Mouse (Mus musculus): Measurements from ENCODE around the gene 1110017D15Rik. TPM values are rescaled to one million over a fixed set of nuclear protein-coding genes. Genes with fewer than 3 reads are reported as not detected.

The 1110017D15Rik gene
- polyA plus RNA-seq, 1 experiment, result not detected

DNA sequence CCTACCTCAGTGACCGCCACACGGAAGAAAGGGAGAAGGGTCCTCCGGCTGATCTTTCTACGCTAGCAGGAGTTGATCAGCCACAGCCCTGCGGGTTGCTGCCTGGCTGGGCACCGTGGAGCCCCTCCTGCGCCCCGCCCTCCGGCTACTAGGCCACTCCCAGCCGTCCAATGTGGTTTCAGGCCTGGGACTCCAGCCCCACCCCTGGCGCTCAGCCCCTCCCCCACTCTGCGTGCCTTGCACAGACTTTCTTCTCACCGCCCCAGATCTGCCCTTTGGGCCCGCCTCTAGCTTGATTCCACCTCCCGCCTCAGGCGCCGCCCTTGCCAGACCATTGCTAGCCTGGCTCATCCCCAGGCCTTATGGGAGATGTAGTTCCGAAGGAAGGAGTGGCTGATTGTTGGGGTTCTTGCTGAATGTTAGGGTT lies 14.1 kb downstream of the 1110017D15Rik start, which contains the start of gene AI464131:
AI464131 (minus strand) TSS at position 91 of the 427 bp plus-strand sequence.
- no peak within 1 kb of the TSS for H3K27ac ChIP-seq (ENCODE audit: insufficient read depth, low read length)
- H3K4me3 ChIP-seq (ENCODE audit: insufficient read depth, low read length), result peak within 1 kb of the TSS; percentile 48
- H3K4me1 ChIP-seq (ENCODE audit: control insufficient read depth, insufficient read depth, low read length), result no peaks in the 10 kb centered on the region
- peak; percentile 68 for TF ChIP-seq POLR2A (IDR thresholded peaks at IDR 0.05; ENCODE audit: low read depth, low read length)
- no peak for TF ChIP-seq CTCF (IDR thresholded peaks at IDR 0.05; ENCODE audit: borderline replicate concordance, insufficient read depth, low read length)

DNA sequence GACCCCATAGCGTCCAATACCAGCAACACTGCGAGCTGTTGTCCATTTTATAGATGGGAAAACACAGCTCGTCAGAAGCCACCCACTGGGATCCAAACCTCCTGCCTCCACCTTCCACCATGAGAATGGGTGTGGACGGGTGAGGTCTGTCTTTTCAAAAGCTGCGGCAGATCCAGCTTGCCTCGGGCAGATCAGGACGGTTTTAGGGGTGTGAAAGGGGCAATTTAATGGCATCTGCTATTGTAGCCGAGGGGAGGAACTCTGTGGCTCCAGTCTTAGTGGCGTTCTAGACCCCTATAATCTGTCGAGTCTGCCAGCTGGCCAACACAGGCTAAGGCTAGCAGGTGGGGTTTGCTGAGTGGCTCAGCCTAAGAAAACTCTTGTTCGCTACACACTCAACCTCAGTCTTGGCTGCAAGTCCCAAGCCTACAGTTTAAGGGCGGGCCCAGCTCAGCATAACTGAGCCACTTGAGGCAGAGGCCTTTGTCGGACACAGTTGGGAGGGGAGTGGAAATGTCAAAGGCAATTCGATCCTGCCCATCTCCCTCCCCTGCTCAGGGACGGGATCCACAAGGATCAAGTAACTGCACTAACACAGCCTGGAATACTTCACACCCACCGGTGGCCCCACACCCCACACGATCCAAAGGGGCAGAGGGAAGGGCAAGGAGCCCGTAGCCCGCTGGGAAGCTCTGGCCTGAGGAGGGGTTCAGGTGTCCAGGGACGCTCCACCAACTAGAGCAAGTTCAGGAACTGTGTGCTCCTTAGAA lies 14.8 kb downstream of the 1110017D15Rik start:
- Histone ChIP-seq H3K4me1 (ENCODE audit: control insufficient read depth, insufficient read depth, low read length) (no peaks in the 10 kb centered on the region), H3K27ac (ENCODE audit: insufficient read depth, low read length) (no peak overlapping the region)
- no peak for TF ChIP-seq CTCF (IDR thresholded peaks at IDR 0.05; ENCODE audit: borderline replicate concordance, insufficient read depth, low read length)
- TF ChIP-seq POLR2A (IDR thresholded peaks at IDR 0.05; ENCODE audit: low read depth, low read length), result no peak

DNA sequence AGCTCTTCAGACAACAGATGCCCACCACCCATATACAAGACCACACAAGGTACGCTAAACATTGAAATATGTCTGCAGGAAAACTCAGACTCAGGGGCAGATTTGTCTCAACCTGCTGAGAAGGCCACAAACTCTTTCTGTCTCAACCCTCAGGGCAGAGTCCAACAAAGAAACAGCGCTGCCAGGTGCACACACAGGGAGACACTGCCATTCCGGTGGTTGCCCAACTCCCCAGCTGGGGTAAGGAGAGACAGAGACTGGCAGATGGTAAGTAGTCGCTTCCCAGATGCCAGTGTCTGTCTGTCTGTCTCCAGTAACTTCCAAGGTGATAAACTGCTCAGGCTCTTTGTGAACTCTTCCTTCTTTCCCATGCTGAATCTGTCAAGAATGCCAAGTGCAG lies 16.3 kb downstream of the 1110017D15Rik start:
- no peaks in the 10 kb centered on the region for H3K4me1 ChIP-seq (ENCODE audit: control insufficient read depth, insufficient read depth, low read length)
- H3K4me3 ChIP-seq (ENCODE audit: insufficient read depth, low read length), result no peak overlapping the region
- TF ChIP-seq CTCF (IDR thresholded peaks at IDR 0.05; ENCODE audit: borderline replicate concordance, insufficient read depth, low read length) (no peak), POLR2A (IDR thresholded peaks at IDR 0.05; ENCODE audit: low read depth, low read length) (no peak)
- no peak overlapping the region for H3K27ac ChIP-seq (ENCODE audit: insufficient read depth, low read length)

More for the DNA sequence above, 14.8 kb downstream of the 1110017D15Rik start:
- peak overlapping the region; percentile 48 for H3K4me3 ChIP-seq (ENCODE audit: insufficient read depth, low read length)

DNA sequence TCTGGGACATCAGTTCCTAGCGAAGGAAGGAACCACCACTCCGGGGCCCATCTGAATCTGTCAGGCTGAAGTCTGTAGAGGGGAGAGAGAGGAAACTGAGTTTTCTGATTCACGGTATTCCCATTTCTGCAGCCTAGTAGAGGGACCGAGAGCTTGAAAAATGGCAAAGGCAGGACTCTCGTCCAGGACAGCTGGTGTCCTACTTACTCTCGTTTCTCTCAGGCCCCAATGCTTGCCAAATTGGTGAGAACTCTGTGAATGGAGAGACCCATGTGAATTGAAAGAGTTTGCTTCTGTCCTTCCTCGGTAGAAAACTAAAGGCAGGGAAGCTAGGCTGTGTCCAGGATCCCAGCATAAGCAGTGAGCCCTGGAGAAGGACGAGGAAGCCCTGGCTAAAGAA lies 17.5 kb downstream of the 1110017D15Rik start:
- Histone ChIP-seq H3K4me3 (ENCODE audit: insufficient read depth, low read length) (no peak overlapping the region), H3K4me1 (ENCODE audit: control insufficient read depth, insufficient read depth, low read length) (no peaks in the 10 kb centered on the region), H3K27ac (ENCODE audit: insufficient read depth, low read length) (no peak overlapping the region)
- TF ChIP-seq CTCF (IDR thresholded peaks at IDR 0.05; ENCODE audit: borderline replicate concordance, insufficient read depth, low read length), result no peak
- no peak for TF ChIP-seq POLR2A (IDR thresholded peaks at IDR 0.05; ENCODE audit: low read depth, low read length)

DNA sequence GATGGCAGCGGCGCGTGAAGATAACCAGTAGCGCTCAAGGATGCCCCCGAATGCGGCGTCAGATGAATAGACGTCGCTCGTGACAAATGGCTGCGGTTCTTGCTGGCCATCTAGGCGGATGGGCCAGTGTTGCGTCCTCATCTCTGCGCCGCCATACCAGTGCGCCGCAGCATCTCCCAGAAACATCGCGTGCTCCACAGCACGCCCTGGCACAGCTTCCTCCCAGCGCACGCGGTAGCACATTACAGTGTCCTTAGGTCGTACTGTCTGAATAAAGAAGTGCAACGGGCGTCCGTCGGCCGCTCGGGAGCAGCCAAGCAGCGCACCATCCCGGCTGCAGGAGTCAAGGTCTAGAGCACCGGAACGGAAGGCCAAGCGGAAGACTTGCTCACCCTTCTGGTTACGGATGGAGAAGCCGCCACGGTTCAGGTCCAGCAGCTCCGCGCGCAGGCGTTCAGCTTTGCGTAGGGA lies 18.2 kb downstream of the 1110017D15Rik start:
- H3K27ac ChIP-seq (ENCODE audit: insufficient read depth, low read length), result no peak overlapping the region
- no peaks in the 10 kb centered on the region for H3K4me1 ChIP-seq (ENCODE audit: control insufficient read depth, insufficient read depth, low read length)
- no peak for TF ChIP-seq POLR2A (IDR thresholded peaks at IDR 0.05; ENCODE audit: low read depth, low read length)
- no peak for TF ChIP-seq CTCF (IDR thresholded peaks at IDR 0.05; ENCODE audit: borderline replicate concordance, insufficient read depth, low read length)
- H3K4me3 ChIP-seq (ENCODE audit: insufficient read depth, low read length), result no peak overlapping the region

DNA sequence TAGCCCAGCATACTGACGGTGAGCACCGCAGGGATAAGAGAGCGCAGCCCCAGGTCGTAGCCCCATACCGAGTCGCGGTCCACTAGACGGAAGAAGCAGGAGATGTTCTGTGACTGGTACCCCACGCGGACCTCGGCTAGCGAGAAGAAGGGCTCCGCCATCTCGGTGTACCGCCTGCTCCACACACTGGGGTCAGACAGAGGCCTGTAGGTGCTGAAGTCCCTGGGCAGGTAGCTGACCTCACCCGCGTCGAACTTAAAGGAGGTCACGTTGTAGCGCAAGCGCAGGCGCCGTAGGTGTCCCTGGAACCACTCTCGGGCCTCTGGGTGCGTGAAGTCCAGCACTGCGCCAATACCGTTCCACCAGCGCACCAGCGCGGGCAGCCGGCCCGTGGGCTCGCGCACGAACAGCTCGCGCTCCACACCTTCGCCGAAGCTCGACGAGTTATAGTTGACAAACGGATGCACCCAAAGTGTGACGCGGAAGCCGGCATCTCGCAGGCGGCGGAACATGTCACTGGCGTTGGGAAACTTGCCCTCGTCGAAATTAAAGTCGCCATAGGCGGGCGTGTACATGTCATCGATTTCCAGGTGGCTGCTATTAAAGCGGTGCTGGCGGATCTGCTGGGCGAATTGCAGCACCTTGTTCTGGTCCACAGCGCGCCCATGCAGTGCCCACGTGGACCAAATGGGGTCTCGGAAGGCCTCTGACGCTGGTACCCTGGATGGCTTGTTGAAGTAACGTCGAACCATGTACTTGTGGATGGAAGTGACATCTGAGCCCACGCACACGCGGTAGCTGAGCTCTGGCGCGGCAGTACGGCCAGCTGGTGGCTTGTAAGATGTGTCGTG lies 18.9 kb downstream of the 1110017D15Rik start:
- no peak overlapping the region for H3K27ac ChIP-seq (ENCODE audit: insufficient read depth, low read length)
- H3K4me1 ChIP-seq (ENCODE audit: control insufficient read depth, insufficient read depth, low read length), result no peaks in the 10 kb centered on the region
- TF ChIP-seq POLR2A (IDR thresholded peaks at IDR 0.05; ENCODE audit: low read depth, low read length) (no peak), CTCF (IDR thresholded peaks at IDR 0.05; ENCODE audit: borderline replicate concordance, insufficient read depth, low read length) (no peak)
- H3K4me3 ChIP-seq (ENCODE audit: insufficient read depth, low read length), result no peak overlapping the region

DNA sequence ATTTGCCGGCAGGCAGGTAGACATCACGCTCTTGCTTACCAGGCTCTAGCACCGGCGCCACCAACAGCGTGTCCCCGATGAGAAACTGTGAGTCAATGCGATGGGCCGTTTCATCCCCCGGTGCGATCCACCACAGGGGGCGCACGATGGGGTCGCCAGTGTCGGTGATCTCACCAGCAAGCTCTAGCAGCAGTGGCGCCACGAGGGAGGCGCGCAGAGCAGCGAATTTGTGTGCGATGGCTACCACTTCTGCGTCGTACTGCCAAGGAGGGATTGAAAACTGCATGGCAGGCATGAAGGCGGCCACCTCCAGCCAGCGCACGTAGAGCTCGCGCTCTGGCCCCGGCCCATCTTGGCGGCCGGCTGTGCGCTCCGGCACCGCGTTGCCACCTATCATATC lies 19.6 kb downstream of the 1110017D15Rik start:
- no peaks in the 10 kb centered on the region for H3K4me1 ChIP-seq (ENCODE audit: control insufficient read depth, insufficient read depth, low read length)
- no peak overlapping the region for H3K4me3 ChIP-seq (ENCODE audit: insufficient read depth, low read length)
- TF ChIP-seq POLR2A (IDR thresholded peaks at IDR 0.05; ENCODE audit: low read depth, low read length) (no peak), CTCF (IDR thresholded peaks at IDR 0.05; ENCODE audit: borderline replicate concordance, insufficient read depth, low read length) (peak; percentile 44; the same call in 1 of the 2 replicates)
- no peak overlapping the region for H3K27ac ChIP-seq (ENCODE audit: insufficient read depth, low read length)

DNA sequence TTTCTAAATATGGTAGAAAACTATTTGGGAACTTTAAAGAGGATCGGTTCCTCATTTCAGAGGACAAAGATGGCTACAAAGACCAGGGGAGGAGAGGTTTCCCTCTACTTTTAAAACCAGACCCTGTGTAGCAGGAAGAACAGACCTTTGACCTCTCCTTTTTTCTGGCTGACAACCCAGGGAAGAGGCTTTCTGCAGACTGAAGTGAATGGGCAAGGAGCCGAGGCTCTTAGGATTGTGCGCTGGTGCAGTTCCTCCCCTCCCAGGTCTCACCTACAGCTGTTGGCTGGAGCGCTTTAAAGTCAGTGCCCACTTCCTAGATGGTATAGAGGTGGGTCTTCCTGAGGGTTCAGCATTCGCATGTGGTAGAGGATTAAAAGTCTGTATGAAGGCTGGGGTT lies 20.1 kb downstream of the 1110017D15Rik start:
- Histone ChIP-seq H3K4me3 (ENCODE audit: insufficient read depth, low read length) (no peak overlapping the region), H3K27ac (ENCODE audit: insufficient read depth, low read length) (no peak overlapping the region), H3K4me1 (ENCODE audit: control insufficient read depth, insufficient read depth, low read length) (no peaks in the 10 kb centered on the region)
- no peak for TF ChIP-seq POLR2A (IDR thresholded peaks at IDR 0.05; ENCODE audit: low read depth, low read length)
- TF ChIP-seq CTCF (IDR thresholded peaks at IDR 0.05; ENCODE audit: borderline replicate concordance, insufficient read depth, low read length), result no peak

DNA sequence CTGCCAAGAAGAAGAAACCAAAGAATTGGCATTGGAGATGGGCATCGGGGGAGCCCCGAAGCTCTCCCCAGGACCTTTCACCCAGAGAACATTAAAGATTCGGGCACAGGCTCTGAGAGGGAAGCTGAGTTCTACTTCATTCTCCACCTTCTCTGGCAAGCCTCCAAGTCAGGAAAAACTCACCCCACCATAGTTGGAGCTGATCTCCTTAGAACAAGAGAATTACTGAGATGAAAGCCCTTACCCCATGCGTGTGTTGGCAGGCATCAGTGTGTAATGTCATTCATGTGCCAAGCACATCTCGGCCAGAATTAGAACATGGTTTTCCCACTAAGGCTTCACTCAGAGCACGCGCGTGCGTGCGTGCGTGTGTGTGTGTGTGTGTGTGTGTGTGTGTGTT lies 21.3 kb downstream of the 1110017D15Rik start:
- Histone ChIP-seq H3K4me3 (ENCODE audit: insufficient read depth, low read length) (no peak overlapping the region), H3K4me1 (ENCODE audit: control insufficient read depth, insufficient read depth, low read length) (no peaks in the 10 kb centered on the region), H3K27ac (ENCODE audit: insufficient read depth, low read length) (no peak overlapping the region)
- TF ChIP-seq POLR2A (IDR thresholded peaks at IDR 0.05; ENCODE audit: low read depth, low read length), result no peak
- no peak for TF ChIP-seq CTCF (IDR thresholded peaks at IDR 0.05; ENCODE audit: borderline replicate concordance, insufficient read depth, low read length)
